Mouse (Mus musculus): ENCODE data around the gene Efna4.

GRCm38 (mm10) chr3:89385451-89385850 lies 47.6 kb upstream of the Efna4 start:
- no peak for TF ChIP-seq CTCF (IDR thresholded peaks at IDR 0.05; ENCODE audit: low read depth, low read length)
- no peak for TF ChIP-seq POLR2A (IDR thresholded peaks at IDR 0.05; ENCODE audit: borderline replicate concordance, low read depth, low read length)
